Mouse (Mus musculus) gastrocnemius, postnatal 25 days (tissue): ENCODE data around the gene Arhgef5. TPM values are rescaled to one million over a fixed set of nuclear protein-coding genes. Genes with fewer than 3 reads are reported as not detected.

Source experiments
- DNase-seq: peaks from one replicate; pipeline ENCODE4 v3.0.0; 2022
- total RNA-seq, 2 experiments: library from RNA; stranded (reverse); gene quantifications; 1 replicate in 1 of 2; 2 replicates in 1 of 2; pipeline ENCODE4 v1.2.3; 2021

Gene Arhgef5
- total RNA-seq, 2 experiments from 2014 or later, result 2.6 to 3.4 TPM

DNA sequence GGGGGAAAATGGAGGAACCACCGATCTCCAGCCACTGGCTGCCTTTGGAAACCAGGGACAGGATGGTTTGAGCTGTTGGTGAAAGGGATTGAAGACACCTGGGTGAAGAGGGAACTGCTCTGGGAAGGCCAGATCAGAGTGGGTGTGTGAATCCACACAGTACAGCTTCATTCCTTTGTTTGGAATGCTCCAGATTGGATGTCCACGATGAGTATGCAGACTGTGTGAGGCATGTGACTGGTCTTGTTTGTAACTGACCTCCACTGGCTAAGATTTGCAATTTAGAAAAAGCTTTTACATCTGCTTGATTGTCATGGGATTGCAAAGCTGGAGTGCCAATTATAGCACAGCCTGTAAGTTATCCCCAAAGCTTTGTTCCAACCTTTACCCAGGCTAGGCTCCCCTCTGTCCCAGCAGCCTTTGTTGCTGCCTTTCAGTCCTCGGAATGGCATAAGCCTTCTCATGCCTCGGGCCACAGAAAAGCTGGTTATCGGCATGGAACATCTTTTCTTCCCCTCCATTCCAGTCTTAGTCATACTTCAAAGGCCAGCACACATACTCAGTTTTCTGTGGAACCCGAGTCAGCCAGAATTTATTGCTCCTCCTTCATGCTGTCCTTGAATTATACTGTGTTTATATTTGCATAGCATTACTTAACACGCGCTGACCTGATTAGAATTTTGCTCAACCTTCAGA, 47.7 kb downstream of the Arhgef5 start:
- no peak for DNase-seq

- no peak for DNase-seq
Observed at GRCm38 (mm10) chr6:43333479-43333878, 68.1 kb downstream of the Arhgef5 start.

- no peak for DNase-seq
Observed at GRCm38 (mm10) chr6:43335619-43336234, 70.3 kb downstream of the Arhgef5 start.

DNA sequence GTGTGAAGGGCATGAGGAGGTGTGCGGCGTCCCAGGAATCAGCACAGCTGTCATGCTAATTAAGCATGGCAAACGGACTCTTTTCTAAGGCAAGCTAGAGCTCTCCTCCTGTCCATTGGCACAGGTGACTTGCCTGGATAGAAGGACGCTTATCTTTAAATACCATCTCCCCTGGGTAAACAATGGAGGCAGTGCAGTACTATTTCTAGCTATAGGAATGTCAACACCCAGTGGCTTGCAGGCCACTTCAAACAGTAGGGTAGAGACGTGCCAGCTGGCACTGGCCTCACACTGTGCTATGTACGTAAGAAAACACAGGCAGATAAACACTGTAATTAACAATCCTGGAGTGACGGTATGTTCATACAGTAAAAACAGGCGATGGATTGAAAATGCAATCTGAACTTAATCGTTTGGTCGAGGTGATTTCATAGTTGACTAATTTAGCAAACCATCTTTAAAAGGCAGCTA, 72.1 kb downstream of the Arhgef5 start:
- DNase-seq, result no peak

DNA sequence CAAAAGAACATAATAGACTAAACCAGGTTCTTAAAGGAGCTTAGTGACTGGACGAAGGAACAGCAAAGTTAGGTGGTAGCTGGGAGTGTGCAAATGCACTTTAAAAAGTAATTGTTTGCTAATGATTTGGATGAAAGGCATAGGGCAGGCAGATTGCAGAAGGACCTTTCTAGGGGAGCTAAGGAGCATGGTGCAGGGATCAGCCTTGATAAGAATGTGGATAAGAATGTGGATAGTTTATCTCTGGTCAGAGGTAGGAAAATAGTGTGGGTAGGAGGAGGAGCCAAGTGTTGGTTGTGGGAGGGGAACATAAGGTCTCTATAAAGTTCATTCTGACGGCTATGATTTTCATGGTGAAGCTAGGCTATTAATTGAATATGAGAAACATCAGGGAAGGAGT, 73.4 kb downstream of the Arhgef5 start:
- no peak for DNase-seq

Other genes starting within 250 kb of the Arhgef5 start
- not detected for gene Olfr441, start 159.2 kb upstream of the Arhgef5 start, total RNA-seq
- gene Olfr237-ps1, start 119.0 kb upstream of the Arhgef5 start, total RNA-seq, result not detected
- not detected for gene Olfr437, start 102.3 kb upstream of the Arhgef5 start, total RNA-seq
- not detected for gene Olfr13, start 93.4 kb upstream of the Arhgef5 start, total RNA-seq
- gene Olfr435, start 68.4 kb upstream of the Arhgef5 start, total RNA-seq, result not detected
- gene Olfr434, start 52.6 kb upstream of the Arhgef5 start, total RNA-seq, result not detected
- not detected for gene Olfr47, start 34.1 kb upstream of the Arhgef5 start, total RNA-seq
- not detected for gene Nobox, start 44.0 kb downstream of the Arhgef5 start, total RNA-seq